Mouse (Mus musculus): ENCODE measurements at regions not wholly inside any gene's neighbourhood (a gene's known extent, or its start where the extent isn't known, plus 50 kb on each side); places are given as distances from the start of the nearest gene placed in this dataset.

- no peak overlapping the region for H3K27ac ChIP-seq
- no peak overlapping the region for H3K9ac ChIP-seq (ENCODE audit: low read depth, low read length)
- H3K4me3 ChIP-seq (replicated peaks; ENCODE audit: low read depth, low read length), result no peak overlapping the region
- 61% methylated on average over 2 of the region's 2 CpGs for WGBS
- no peak for TF ChIP-seq CTCF (IDR thresholded peaks at IDR 0.05; ENCODE audit: low read depth)
- ATAC-seq (replicated peaks; ENCODE audit: low FRiP score, low read depth) (no peak), DNase-seq (ENCODE audit: low spot score) (no peak)
- H3K4me2 ChIP-seq (ENCODE audit: low read length), result no peak overlapping the region
- H3K9me3 ChIP-seq (replicated peaks; ENCODE audit: low read length), result no peaks in the 10 kb centered on the region
- no peaks in the 10 kb centered on the region for H3K36me3 ChIP-seq (ENCODE audit: insufficient read depth, low read length)
- no peaks in the 10 kb centered on the region for H3K27me3 ChIP-seq (ENCODE audit: insufficient read depth, low read length)
- no peaks in the 10 kb centered on the region for H3K4me1 ChIP-seq (replicated peaks; ENCODE audit: insufficient read depth, low read length)
Observed at GRCm38 (mm10) chr13:110704261-110704660, 309.4 kb downstream of the Plk2 start.

GRCm38 (mm10) chr13:110710847-110711246 lies 316.0 kb downstream of the Plk2 start:
- no peak overlapping the region for H3K9ac ChIP-seq (ENCODE audit: low read depth, low read length)
- 61% methylated on average over 4 of the region's 4 CpGs for whole genome bisulfite sequencing

GRCm38 (mm10) chr13:110712527-110712926 lies 317.7 kb downstream of the Plk2 start:
- Histone ChIP-seq H3K27ac (no peak overlapping the region), H3K4me2 (ENCODE audit: low read length) (no peak overlapping the region), H3K27me3 (ENCODE audit: insufficient read depth, low read length) (no peaks in the 10 kb centered on the region), H3K9ac (ENCODE audit: low read depth, low read length) (no peak overlapping the region), H3K4me1 (replicated peaks; ENCODE audit: insufficient read depth, low read length) (no peaks in the 10 kb centered on the region), H3K4me3 (replicated peaks; ENCODE audit: low read depth, low read length) (no peak overlapping the region), H3K9me3 (replicated peaks; ENCODE audit: low read length) (no peaks in the 10 kb centered on the region), H3K36me3 (ENCODE audit: insufficient read depth, low read length) (no peaks in the 10 kb centered on the region)
- no peak for TF ChIP-seq CTCF (IDR thresholded peaks at IDR 0.05; ENCODE audit: low read depth)
- 47% methylated on average over 3 of the region's 3 CpGs for WGBS
- no peak for ATAC-seq (replicated peaks; ENCODE audit: low FRiP score, low read depth)
- DNase-seq (ENCODE audit: low spot score), result no peak

More at GRCm38 (mm10) chr13:110710847-110711246, 316.0 kb downstream of the Plk2 start:
- Histone ChIP-seq H3K9me3 (replicated peaks; ENCODE audit: low read length) (no peaks in the 10 kb centered on the region), H3K27me3 (ENCODE audit: insufficient read depth, low read length) (no peaks in the 10 kb centered on the region), H3K27ac (no peak overlapping the region), H3K4me2 (ENCODE audit: low read length) (no peak overlapping the region), H3K4me1 (replicated peaks; ENCODE audit: insufficient read depth, low read length) (no peaks in the 10 kb centered on the region), H3K4me3 (replicated peaks; ENCODE audit: low read depth, low read length) (no peak overlapping the region), H3K36me3 (ENCODE audit: insufficient read depth, low read length) (no peaks in the 10 kb centered on the region)
- ATAC-seq (replicated peaks; ENCODE audit: low FRiP score, low read depth), result no peak
- no peak for TF ChIP-seq CTCF (IDR thresholded peaks at IDR 0.05; ENCODE audit: low read depth)
- no peak for DNase-seq (ENCODE audit: low spot score)

GRCm38 (mm10) chr13:110722170-110722569 lies 327.3 kb downstream of the Plk2 start:
- no peaks in the 10 kb centered on the region for H3K27me3 ChIP-seq (ENCODE audit: insufficient read depth, low read length)
- H3K4me3 ChIP-seq (replicated peaks; ENCODE audit: low read depth, low read length), result no peak overlapping the region
- no peak overlapping the region for H3K9ac ChIP-seq (ENCODE audit: low read depth, low read length)
- H3K27ac ChIP-seq, result no peak overlapping the region
- ATAC-seq (replicated peaks; ENCODE audit: low FRiP score, low read depth), result no peak
- WGBS, result 89% methylated on average over 10 of the region's 10 CpGs
- no peak overlapping the region for H3K4me2 ChIP-seq (ENCODE audit: low read length)
- no peak for DNase-seq (ENCODE audit: low spot score)
- H3K9me3 ChIP-seq (replicated peaks; ENCODE audit: low read length), result no peaks in the 10 kb centered on the region
- no peaks in the 10 kb centered on the region for H3K4me1 ChIP-seq (replicated peaks; ENCODE audit: insufficient read depth, low read length)
- no peak for TF ChIP-seq CTCF (IDR thresholded peaks at IDR 0.05; ENCODE audit: low read depth)
- H3K36me3 ChIP-seq (ENCODE audit: insufficient read depth, low read length), result no peaks in the 10 kb centered on the region

GRCm38 (mm10) chr13:110722752-110723151 lies 327.9 kb downstream of the Plk2 start:
- Histone ChIP-seq H3K27me3 (ENCODE audit: insufficient read depth, low read length) (no peaks in the 10 kb centered on the region), H3K4me1 (replicated peaks; ENCODE audit: insufficient read depth, low read length) (no peaks in the 10 kb centered on the region), H3K9ac (ENCODE audit: low read depth, low read length) (no peak overlapping the region), H3K4me3 (replicated peaks; ENCODE audit: low read depth, low read length) (no peak overlapping the region), H3K9me3 (replicated peaks; ENCODE audit: low read length) (no peaks in the 10 kb centered on the region), H3K4me2 (ENCODE audit: low read length) (no peak overlapping the region), H3K36me3 (ENCODE audit: insufficient read depth, low read length) (no peaks in the 10 kb centered on the region), H3K27ac (no peak overlapping the region)
- ATAC-seq (replicated peaks; ENCODE audit: low FRiP score, low read depth) (no peak), DNase-seq (ENCODE audit: low spot score) (no peak)
- WGBS, result 78% methylated on average over 6 of the region's 6 CpGs
- no peak for TF ChIP-seq CTCF (IDR thresholded peaks at IDR 0.05; ENCODE audit: low read depth)

- 48% methylated on average over 2 of the region's 2 CpGs for WGBS
Observed at GRCm38 (mm10) chr13:110724836-110725235, 330.0 kb downstream of the Plk2 start.

GRCm38 (mm10) chr13:110725821-110726220 lies 331.0 kb downstream of the Plk2 start:
- no peak for TF ChIP-seq CTCF (IDR thresholded peaks at IDR 0.05; ENCODE audit: low read depth)
- WGBS, result 75% methylated on average over 3 of the region's 3 CpGs
- no peak overlapping the region for H3K4me2 ChIP-seq (ENCODE audit: low read length)
- H3K27me3 ChIP-seq (ENCODE audit: insufficient read depth, low read length), result no peaks in the 10 kb centered on the region
- no peak overlapping the region for H3K9ac ChIP-seq (ENCODE audit: low read depth, low read length)
- H3K4me3 ChIP-seq (replicated peaks; ENCODE audit: low read depth, low read length), result no peak overlapping the region
- ATAC-seq (replicated peaks; ENCODE audit: low FRiP score, low read depth) (no peak), DNase-seq (ENCODE audit: low spot score) (no peak)
- no peaks in the 10 kb centered on the region for H3K4me1 ChIP-seq (replicated peaks; ENCODE audit: insufficient read depth, low read length)
- no peaks in the 10 kb centered on the region for H3K9me3 ChIP-seq (replicated peaks; ENCODE audit: low read length)
- H3K36me3 ChIP-seq (ENCODE audit: insufficient read depth, low read length), result no peaks in the 10 kb centered on the region
- H3K27ac ChIP-seq, result no peak overlapping the region

More at GRCm38 (mm10) chr13:110724836-110725235, 330.0 kb downstream of the Plk2 start:
- Histone ChIP-seq H3K27ac (no peak overlapping the region), H3K9ac (ENCODE audit: low read depth, low read length) (no peak overlapping the region), H3K27me3 (ENCODE audit: insufficient read depth, low read length) (no peaks in the 10 kb centered on the region), H3K4me1 (replicated peaks; ENCODE audit: insufficient read depth, low read length) (no peaks in the 10 kb centered on the region), H3K9me3 (replicated peaks; ENCODE audit: low read length) (no peaks in the 10 kb centered on the region), H3K4me2 (ENCODE audit: low read length) (no peak overlapping the region), H3K4me3 (replicated peaks; ENCODE audit: low read depth, low read length) (no peak overlapping the region), H3K36me3 (ENCODE audit: insufficient read depth, low read length) (no peaks in the 10 kb centered on the region)
- no peak for ATAC-seq (replicated peaks; ENCODE audit: low FRiP score, low read depth)
- no peak for TF ChIP-seq CTCF (IDR thresholded peaks at IDR 0.05; ENCODE audit: low read depth)
- DNase-seq (ENCODE audit: low spot score), result no peak

Measured in kidney, postnatal 0 days (tissue).